Mouse (Mus musculus) kidney, adult 9 months (tissue): ENCODE measurements at regions not wholly inside any gene's neighbourhood (a gene's known extent, or its start where the extent isn't known, plus 50 kb on each side); places are given as distances from the start of the nearest gene placed in this dataset.

ENCODE experiments used
- DNase-seq: peaks from one replicate; pipeline ENCODE4 v3.0.0; 2022

GRCm38 (mm10) chr17:83097998-83098397 lies 117.1 kb upstream of the Pkdcc start:
- no peak for DNase-seq

- DNase-seq, result no peak
Measured at GRCm38 (mm10) chr17:83098679-83099413, 116.2 kb upstream of the Pkdcc start.

- DNase-seq, result no peak
Measured at GRCm38 (mm10) chr17:83101035-83101434, 114.1 kb upstream of the Pkdcc start.

GRCm38 (mm10) chr17:83101756-83102155 lies 113.3 kb upstream of the Pkdcc start:
- DNase-seq, result no peak

- peak; percentile 34 for DNase-seq
Measured at GRCm38 (mm10) chr17:83102675-83103412, 112.2 kb upstream of the Pkdcc start.

- no peak for DNase-seq
Measured at GRCm38 (mm10) chr17:83108151-83108550, 106.9 kb upstream of the Pkdcc start.

GRCm38 (mm10) chr17:83109792-83110440 lies 105.2 kb upstream of the Pkdcc start:
- DNase-seq, result no peak

DNA sequence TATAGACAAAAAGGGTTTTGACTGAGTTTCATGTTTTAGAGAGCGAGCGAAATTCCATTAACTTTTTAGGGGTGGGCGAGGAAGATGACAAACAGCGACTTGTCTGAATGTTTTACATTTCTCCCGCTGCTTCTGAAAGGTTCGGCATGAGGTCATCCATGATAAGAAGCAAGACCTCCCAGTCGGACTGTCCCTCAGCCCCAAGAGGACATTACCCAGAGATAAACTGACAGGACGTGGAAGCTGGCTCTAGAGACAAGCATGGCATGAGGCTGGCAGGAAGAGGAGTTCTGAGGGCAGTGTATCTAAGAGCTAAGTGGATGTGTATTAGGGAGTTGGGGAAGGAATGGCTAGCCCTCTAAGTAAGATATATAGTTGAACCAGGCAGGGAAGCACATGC lies 104.5 kb upstream of the Pkdcc start:
- no peak for DNase-seq

DNA sequence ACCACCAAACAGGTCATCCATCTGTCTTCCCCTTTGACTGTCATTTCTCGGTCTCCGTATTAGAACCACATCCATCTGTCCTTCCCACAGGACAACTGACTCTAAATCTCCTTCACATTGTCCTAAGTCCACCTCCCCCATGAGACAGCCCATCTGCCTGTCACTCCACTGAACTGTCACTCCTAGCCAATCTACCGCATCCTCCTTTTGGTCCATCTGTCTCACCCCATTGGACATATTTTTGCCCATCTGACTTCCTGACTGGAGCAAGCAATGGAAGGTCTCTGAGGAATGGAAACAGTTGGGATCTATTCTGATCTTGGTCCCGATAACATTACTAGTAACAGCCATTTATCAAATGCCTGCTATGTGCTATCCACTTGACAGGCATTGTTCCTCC lies 99.9 kb upstream of the Pkdcc start:
- DNase-seq, result no peak

GRCm38 (mm10) chr17:83115832-83116480 lies 99.1 kb upstream of the Pkdcc start:
- no peak for DNase-seq

- no peak for DNase-seq
Measured at GRCm38 (mm10) chr17:83120665-83121232, 94.3 kb upstream of the Pkdcc start.

- peak; percentile 50 for DNase-seq
Measured at GRCm38 (mm10) chr17:83122525-83123280, 92.4 kb upstream of the Pkdcc start.

GRCm38 (mm10) chr17:83125057-83125456 lies 90.0 kb upstream of the Pkdcc start:
- no peak for DNase-seq

- no peak for DNase-seq
Measured at GRCm38 (mm10) chr17:83127842-83128241, 87.2 kb upstream of the Pkdcc start.

DNA sequence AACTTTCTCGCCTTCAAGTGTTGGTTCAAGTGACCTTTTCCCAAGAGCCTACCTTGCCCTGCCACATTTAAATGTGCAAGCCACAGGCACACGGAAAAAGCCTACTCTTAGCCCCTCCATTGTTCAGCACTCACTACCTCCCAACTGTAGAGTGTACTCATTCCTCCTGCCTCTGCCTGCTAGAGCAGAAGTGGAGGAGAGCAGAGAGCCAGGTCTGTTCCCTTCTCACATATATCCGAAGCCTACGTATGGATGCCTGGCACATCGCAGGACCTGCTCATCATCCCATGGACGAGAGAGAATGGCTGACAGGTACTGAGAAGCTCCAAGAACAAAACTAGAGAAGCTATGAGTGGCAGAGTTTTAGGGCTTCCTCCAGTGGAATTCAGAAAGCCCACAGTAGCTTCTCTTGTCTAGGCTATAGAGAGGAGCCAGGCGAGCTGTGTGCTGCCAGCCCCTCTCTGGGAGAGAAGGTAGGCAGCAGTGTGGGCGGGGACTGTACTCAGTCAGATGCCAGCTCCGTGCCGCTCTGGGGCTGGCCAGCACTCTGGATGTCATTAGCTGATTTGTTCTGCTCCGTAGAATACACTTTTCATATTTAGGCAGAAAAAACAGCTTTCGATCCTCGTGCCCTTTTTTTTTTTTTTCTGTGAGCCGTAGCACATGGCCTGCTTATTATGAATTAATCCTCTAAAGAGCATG lies 86.1 kb upstream of the Pkdcc start:
- no peak for DNase-seq

DNA sequence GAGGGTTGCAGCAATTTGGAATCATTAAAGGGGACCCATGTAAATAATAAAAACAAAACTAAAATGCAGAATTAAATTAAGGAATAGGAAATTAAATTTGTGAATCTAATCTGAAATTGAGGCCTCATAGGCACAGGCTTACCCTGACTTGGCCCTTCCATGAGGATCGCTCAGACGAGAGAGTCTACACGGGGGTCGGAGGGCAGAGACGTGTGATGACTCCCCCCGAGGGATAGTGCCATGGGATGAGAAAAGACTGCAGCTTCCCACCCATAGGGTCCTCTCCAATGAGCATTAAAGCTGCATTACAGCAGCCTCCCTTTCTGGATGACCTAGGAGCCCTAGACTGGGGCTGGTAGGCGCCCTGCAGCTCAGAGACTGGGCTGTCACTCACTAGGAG lies 85.4 kb upstream of the Pkdcc start:
- no peak for DNase-seq

DNA sequence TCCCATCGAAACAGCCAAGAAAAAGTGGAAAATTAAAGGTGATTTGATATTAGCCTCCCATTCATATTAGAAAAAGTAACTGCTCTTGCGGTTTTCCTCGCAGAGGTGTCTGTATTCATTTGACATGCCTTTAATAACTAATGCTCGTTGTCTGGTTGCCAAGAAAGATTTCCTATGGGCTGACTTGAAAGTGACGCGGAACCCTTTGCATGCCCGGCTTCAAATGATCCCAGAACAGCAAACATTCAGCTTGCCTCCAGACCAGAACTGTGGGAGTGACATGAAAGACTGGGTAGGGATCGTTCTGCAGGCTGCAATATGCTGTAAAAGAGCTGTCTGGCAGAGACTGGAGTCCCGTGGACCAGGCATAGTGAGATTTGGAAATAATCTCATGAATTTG lies 81.9 kb upstream of the Pkdcc start:
- DNase-seq, result no peak

- DNase-seq, result no peak
Measured at GRCm38 (mm10) chr17:83135441-83136120, 79.5 kb upstream of the Pkdcc start.

- DNase-seq, result no peak
Measured at GRCm38 (mm10) chr17:83136267-83136666, 78.8 kb upstream of the Pkdcc start.

DNA sequence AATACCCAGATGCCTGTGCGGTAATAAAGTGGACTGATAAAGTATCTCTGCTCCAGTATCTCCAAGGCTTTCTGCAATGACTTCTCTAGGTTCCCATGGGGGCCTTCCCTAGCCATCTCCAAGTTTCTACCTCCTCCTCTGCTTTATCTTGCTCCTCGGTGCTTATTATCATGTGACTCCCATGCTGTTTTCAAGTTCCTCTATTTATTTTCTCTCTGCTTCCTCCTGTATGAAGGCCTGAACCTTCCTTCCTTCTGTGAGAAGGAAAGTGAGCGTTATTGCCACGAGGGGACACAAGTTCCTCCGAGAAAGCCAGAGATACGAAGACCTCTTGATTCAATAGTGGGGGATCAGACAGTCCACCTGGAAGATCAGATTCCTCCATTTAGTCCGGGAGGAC lies 77.4 kb upstream of the Pkdcc start:
- no peak for DNase-seq
